Mouse (Mus musculus): Measurements from ENCODE around the gene Ctf1.

Ctf1 gene

GRCm38 (mm10) chr7:127712461-127713385 is at the start of gene Ctf1:
Gene Ctf1, plus strand, starts transcription at chr7:127712736.
- in situ Hi-C loops (cut with MboI; ENCODE audit: low sequenced_read_pairs) = no loop called here

- in situ Hi-C loops (cut with MboI; ENCODE audit: low sequenced_read_pairs) = loop anchor here (25.0 kb wide), 2 partner anchors 551 to 926 kb away; partner anchors contain the start of gene Qprt
These were observed 49.6 kb upstream of the Ctf1 start for GRCm38 (mm10) chr7:127662926-127663325.

GRCm38 (mm10) chr7:127666066-127666654 is 46.4 kb upstream of the Ctf1 start:
- in situ Hi-C loops (cut with MboI; ENCODE audit: low sequenced_read_pairs) = loop anchor here (25.0 kb wide), 2 partner anchors 554 to 929 kb away; partner anchors contain the start of gene Qprt

GRCm38 (mm10) chr7:127666679-127667078 is 45.9 kb upstream of the Ctf1 start:
- in situ Hi-C loops (cut with MboI; ENCODE audit: low sequenced_read_pairs) = loop anchor here (25.0 kb wide), 2 partner anchors 554 to 929 kb away; partner anchors contain the start of gene Qprt

GRCm38 (mm10) chr7:127667171-127667570 is 45.4 kb upstream of the Ctf1 start:
- in situ Hi-C loops (cut with MboI; ENCODE audit: low sequenced_read_pairs) = loop anchor here (25.0 kb wide), 2 partner anchors 555 to 930 kb away; partner anchors contain the start of gene Qprt

- in situ Hi-C loops (cut with MboI; ENCODE audit: low sequenced_read_pairs) = loop anchor here (10.0 to 25.0 kb wide), 3 partner anchors 83 to 935 kb away; partner anchors contain the start of gene Qprt
These were observed 40.4 kb upstream of the Ctf1 start for GRCm38 (mm10) chr7:127671880-127672774.

- in situ Hi-C loops (cut with MboI; ENCODE audit: low sequenced_read_pairs) = loop anchor here (10.0 to 25.0 kb wide), 3 partner anchors 82 to 935 kb away; partner anchors contain the start of gene Qprt
These were observed 39.8 kb upstream of the Ctf1 start for GRCm38 (mm10) chr7:127672776-127673175.

GRCm38 (mm10) chr7:127674977-127675376 is 37.6 kb upstream of the Ctf1 start:
- in situ Hi-C loops (cut with MboI; ENCODE audit: low sequenced_read_pairs) = loop anchor here (10.0 to 25.0 kb wide), 3 partner anchors 80 to 938 kb away; partner anchors contain the start of gene Qprt

GRCm38 (mm10) chr7:127675391-127675811 is 37.1 kb upstream of the Ctf1 start:
- in situ Hi-C loops (cut with MboI; ENCODE audit: low sequenced_read_pairs) = loop anchor here (10.0 kb wide), 1 partner anchor 79 kb away; no protein-coding TSS in a partner anchor

GRCm38 (mm10) chr7:127677077-127677476 is 35.5 kb upstream of the Ctf1 start:
- in situ Hi-C loops (cut with MboI; ENCODE audit: low sequenced_read_pairs) = loop anchor here (10.0 kb wide), 1 partner anchor 78 kb away; no protein-coding TSS in a partner anchor

- in situ Hi-C loops (cut with MboI; ENCODE audit: low sequenced_read_pairs) = loop anchor here (10.0 kb wide), 1 partner anchor 77 kb away; no protein-coding TSS in a partner anchor
These were observed 34.9 kb upstream of the Ctf1 start for GRCm38 (mm10) chr7:127677609-127678008.

GRCm38 (mm10) chr7:127678811-127679210 is 33.7 kb upstream of the Ctf1 start:
- in situ Hi-C loops (cut with MboI; ENCODE audit: low sequenced_read_pairs) = loop anchor here (10.0 kb wide), 1 partner anchor 76 kb away; no protein-coding TSS in a partner anchor

- in situ Hi-C loops (cut with MboI; ENCODE audit: low sequenced_read_pairs) = no loop called here
These were observed 32.0 kb upstream of the Ctf1 start for GRCm38 (mm10) chr7:127680541-127680940.

GRCm38 (mm10) chr7:127681888-127682553 is 30.5 kb upstream of the Ctf1 start:
- in situ Hi-C loops (cut with MboI; ENCODE audit: low sequenced_read_pairs) = no loop called here

- in situ Hi-C loops (cut with MboI; ENCODE audit: low sequenced_read_pairs) = no loop called here
These were observed 27.1 kb upstream of the Ctf1 start for GRCm38 (mm10) chr7:127685304-127686018.

- in situ Hi-C loops (cut with MboI; ENCODE audit: low sequenced_read_pairs) = no loop called here
These were observed 25.6 kb upstream of the Ctf1 start for GRCm38 (mm10) chr7:127686740-127687449.

- in situ Hi-C loops (cut with MboI; ENCODE audit: low sequenced_read_pairs) = no loop called here
These were observed 23.6 kb upstream of the Ctf1 start for GRCm38 (mm10) chr7:127688935-127689334.

GRCm38 (mm10) chr7:127689626-127690280 is 22.8 kb upstream of the Ctf1 start:
- in situ Hi-C loops (cut with MboI; ENCODE audit: low sequenced_read_pairs) = no loop called here

All from CH12F3 (cell line).